Mouse (Mus musculus): ENCODE results near the gene Myod1.
A peak's percentile ranks its signal among the peaks of the same experiment; 100 is the strongest.

The Myod1 gene

GRCm38 (mm10) chr7:46415818-46416425 lies 39.6 kb downstream of the Myod1 start:
- no peak for DNase-seq (ENCODE audit: low read depth, low spot score)

GRCm38 (mm10) chr7:46417467-46417866 lies 41.2 kb downstream of the Myod1 start:
- DNase-seq (ENCODE audit: low read depth, low spot score) = no peak

GRCm38 (mm10) chr7:46418102-46418622 lies 41.9 kb downstream of the Myod1 start:
- DNase-seq (ENCODE audit: low read depth, low spot score) = no peak

GRCm38 (mm10) chr7:46421535-46421934 lies 45.3 kb downstream of the Myod1 start:
- no peak for DNase-seq (ENCODE audit: low read depth, low spot score)

- DNase-seq (ENCODE audit: low read depth, low spot score) = no peak
These were observed 45.9 kb downstream of the Myod1 start for GRCm38 (mm10) chr7:46422052-46422763.

- peak; percentile 62 for DNase-seq (ENCODE audit: low read depth, low spot score)
These were observed 46.6 kb downstream of the Myod1 start for GRCm38 (mm10) chr7:46422764-46423412.

GRCm38 (mm10) chr7:46423951-46424350 lies 47.7 kb downstream of the Myod1 start:
- no peak for DNase-seq (ENCODE audit: low read depth, low spot score)

- DNase-seq (ENCODE audit: low read depth, low spot score) = no peak
These were observed 48.7 kb downstream of the Myod1 start for GRCm38 (mm10) chr7:46425012-46425411.

Measured in CD4-positive, CD25-positive, alpha-beta regulatory T cell, adult 2 months (primary cell).